Mouse (Mus musculus) right cerebral cortex, adult 18-20 months (tissue): ENCODE measurements at regions not wholly inside any gene's neighbourhood (a gene's known extent, or its start where the extent isn't known, plus 50 kb on each side); places are given as distances from the start of the nearest gene placed in this dataset.

Source experiments
- DNase-seq: peaks from one replicate; pipeline ENCODE4 v3.0.0; 2022; ENCODE audit warnings: mixed read lengths

GRCm38 (mm10) chr15:5355332-5355731, 111.3 kb upstream of the Ptger4 start:
- DNase-seq, result no peak

GRCm38 (mm10) chr15:5354328-5354727, 110.3 kb upstream of the Ptger4 start:
- no peak for DNase-seq

GRCm38 (mm10) chr15:5348881-5349280, 104.9 kb upstream of the Ptger4 start:
- no peak for DNase-seq

DNA sequence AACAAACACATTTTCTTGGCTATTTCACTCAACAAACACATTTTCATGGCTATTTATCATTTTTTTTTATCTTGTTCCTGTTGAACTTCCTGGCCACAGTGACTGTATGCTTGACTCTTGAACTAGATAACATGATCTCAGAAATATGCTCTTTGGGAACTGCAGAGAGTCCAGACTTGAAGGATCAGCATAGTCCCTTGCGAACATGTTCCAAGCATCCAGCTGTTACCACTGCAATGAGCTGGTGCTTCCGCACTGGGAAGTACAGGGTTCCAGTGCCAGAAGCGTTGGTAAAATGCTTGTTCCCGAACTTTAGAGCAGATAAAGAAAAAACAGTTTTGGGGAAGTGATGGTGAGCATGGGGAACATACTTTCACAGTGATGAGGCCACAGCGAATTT, 103.7 kb upstream of the Ptger4 start:
- no peak for DNase-seq

DNA sequence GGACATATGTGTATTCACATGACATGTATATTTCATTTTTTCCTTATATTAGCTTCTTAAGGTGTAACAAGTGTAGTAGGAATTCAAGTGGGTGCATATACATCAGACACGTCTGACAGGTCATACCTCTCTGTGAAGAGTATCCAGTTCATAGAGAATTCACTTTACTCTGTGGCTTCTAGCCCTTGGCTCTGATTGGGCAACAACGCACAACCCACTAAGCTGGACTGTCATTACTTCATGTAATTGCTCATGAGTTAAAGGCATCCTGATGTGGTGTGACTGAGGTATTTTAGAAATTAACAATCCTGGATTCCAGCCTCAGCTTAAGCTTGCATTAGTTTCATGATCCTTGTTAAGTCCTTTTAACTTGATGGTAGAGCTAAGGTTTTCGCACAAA, 103.0 kb upstream of the Ptger4 start:
- DNase-seq, result no peak

DNA sequence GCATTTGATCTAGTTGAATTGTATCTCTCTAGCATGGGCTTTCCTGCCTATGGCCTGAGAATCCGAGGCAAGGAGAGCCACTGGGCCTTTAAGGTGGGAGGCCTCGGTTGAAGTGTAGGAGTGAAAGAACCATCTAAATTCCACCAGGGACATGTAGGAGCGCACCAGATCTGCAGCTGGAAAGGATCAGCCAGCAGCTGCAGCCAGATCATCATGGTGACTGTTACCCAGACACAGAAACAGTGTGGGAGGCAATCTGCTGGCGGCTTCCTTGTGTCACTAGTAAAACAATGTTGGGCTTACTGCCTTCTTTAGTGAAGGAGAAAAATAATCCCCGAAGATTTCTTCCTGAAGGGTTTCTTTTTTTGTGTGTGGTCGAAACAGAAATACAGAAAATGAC, 99.8 kb upstream of the Ptger4 start:
- peak; percentile 2 for DNase-seq

DNA sequence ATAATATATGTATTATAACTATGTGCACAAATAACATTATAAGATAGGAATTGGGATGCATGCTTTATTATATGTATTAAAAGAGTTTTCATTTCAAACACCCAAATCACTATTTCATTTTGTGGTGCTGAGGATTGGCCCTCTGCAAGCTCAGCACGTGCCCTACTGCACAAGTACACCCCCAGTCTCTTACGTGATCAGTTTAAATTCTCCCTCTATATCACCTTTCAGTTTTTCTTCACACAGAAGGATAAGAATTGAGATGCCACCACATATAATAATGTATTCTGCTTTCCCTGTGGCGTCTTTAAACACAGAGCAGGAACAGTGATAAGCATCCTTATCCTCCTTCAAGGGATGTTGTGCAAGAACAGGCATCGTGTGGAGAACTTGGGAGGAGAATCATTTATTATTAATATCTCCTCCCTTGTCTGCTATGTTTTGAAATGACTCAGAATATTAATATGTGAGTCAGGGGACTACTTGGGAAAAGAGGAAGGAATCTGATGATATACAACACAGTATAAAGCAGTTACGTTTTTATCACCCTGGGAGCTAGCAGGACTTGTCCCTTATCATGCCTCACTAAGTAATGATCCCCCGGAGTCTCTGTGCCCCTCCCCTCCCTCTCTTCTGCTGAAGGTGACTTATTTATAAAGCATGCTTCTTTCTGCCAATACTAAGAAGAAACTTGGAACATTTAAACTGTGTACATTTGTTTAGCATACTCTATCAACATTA, 91.7 kb upstream of the Ptger4 start:
- DNase-seq, result no peak

GRCm38 (mm10) chr15:5326996-5327395, 83.0 kb upstream of the Ptger4 start:
- no peak for DNase-seq

GRCm38 (mm10) chr15:5321691-5322090, 77.7 kb upstream of the Ptger4 start:
- DNase-seq, result no peak

- no peak for DNase-seq
Observed at GRCm38 (mm10) chr15:5312231-5312630, 68.2 kb upstream of the Ptger4 start.

- DNase-seq, result no peak
Observed at GRCm38 (mm10) chr15:5310035-5310434, 66.0 kb upstream of the Ptger4 start.

- no peak for DNase-seq
Observed at GRCm38 (mm10) chr15:5302403-5302802, 58.4 kb upstream of the Ptger4 start.

DNA sequence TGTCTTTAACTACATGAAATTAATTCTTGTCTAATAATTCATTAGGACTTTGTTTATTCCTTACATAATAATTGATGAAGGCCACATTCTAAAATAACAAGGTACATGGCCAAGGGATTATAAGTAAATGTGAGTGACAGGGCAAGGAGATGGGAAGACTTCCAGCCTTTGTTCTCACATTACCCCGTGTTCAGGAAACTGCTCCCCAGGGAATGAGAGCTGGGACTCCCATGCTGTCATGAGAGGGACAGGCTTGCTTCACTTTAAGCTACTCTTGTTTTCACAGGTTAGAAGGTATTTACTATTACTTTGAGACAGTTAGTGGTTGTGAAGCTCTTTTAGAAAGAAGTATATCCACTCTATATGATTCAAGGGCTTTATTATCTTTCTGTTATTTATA, 55.8 kb upstream of the Ptger4 start:
- no peak for DNase-seq

- DNase-seq, result no peak
Observed at GRCm38 (mm10) chr15:5296949-5297348, 53.0 kb upstream of the Ptger4 start.
